ENCODE assay signal across 14 mouse cellular contexts in the genomic region with DNA sequence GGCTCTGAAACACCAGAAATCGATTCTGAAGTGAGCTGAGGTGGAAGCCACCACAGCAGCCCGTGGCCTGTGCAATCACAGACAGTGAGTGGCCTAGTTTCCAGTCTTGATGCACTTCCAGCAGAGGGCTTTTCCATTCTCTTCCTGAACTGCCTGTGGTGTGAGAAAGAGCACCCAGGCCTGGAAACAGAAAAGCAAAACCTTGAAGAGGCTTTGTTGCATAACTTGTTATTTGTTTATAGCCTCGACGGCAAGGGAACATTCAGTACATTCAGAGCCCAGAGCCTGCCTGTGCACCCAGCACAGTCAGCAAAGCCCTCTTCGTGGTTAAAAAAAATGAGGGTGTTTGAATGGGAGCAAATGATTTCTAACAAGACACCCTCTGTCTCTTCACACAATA. TPM values are rescaled to one million over a fixed set of nuclear protein-coding genes. Genes with fewer than 3 reads are reported as not detected.
DNase-seq lines count a peak whose midpoint lies in the region; ATAC-seq and TF ChIP-seq lines count a peak whose summit lies in the region.
"Had no signal": no experiment of that assay in that cellular context is flagged by ENCODE, and none has a peak within 500 bp of the region (broad histone marks: within the 10 kb centered on the region; RNA-seq: fewer than 3 reads in every experiment).

No protein-coding gene starts in this region.

- H3K79me2 ChIP-seq in liver, adult 2 months (ENCODE audit: control insufficient read depth, insufficient read depth, low read length) = no peaks in the 10 kb centered on the region

- H3K9ac ChIP-seq in liver, adult 2 months (ENCODE audit: low read depth, low read length) = no peak overlapping the region
- H3K9ac ChIP-seq in liver, embryonic 11.5 days (ENCODE audit: low read depth, low read length) = no peak overlapping the region
- H3K9ac ChIP-seq: hindbrain, embryonic 13.5 days had no signal

- peak overlapping the region; percentile 38; the same call in 1 of the 2 replicates for H3K27ac ChIP-seq in gastrocnemius, adult 2 months
- H3K27ac ChIP-seq in liver, adult 2 months (replicated peaks; ENCODE audit: insufficient read depth, low read depth, low read length) = peak overlapping the region; percentile 72
- H3K27ac ChIP-seq in liver, embryonic 11.5 days (ENCODE audit: low read depth, low read length) = no peak overlapping the region
- H3K27ac ChIP-seq: hindbrain, embryonic 13.5 days; kidney, postnatal 0 days had no signal

- no peaks in the 10 kb centered on the region for H3K27me3 ChIP-seq in liver, adult 2 months (ENCODE audit: control insufficient read depth, insufficient read depth, low read length)
- no peaks in the 10 kb centered on the region for H3K27me3 ChIP-seq in liver, embryonic 11.5 days (replicated peaks; ENCODE audit: control insufficient read depth, insufficient read depth, low read length)
- H3K27me3 ChIP-seq: hindbrain, embryonic 13.5 days had no signal

- no peaks in the 10 kb centered on the region for H3K9me3 ChIP-seq in liver, embryonic 11.5 days (ENCODE audit: control insufficient read depth, low read length)
- H3K9me3 ChIP-seq: hindbrain, embryonic 13.5 days had no signal

- ATAC-seq in liver, embryonic 11.5 days (replicated peaks; ENCODE audit: low FRiP score) = no peak

- WGBS in liver, adult 2 months = 10% methylated on average over 5 of the region's 5 CpGs
- WGBS in liver, embryonic 11.5 days = 70% methylated on average over 5 of the region's 5 CpGs

- peak; percentile 45 for DNase-seq in adrenal gland, adult 2 months
- no peak for DNase-seq in adrenal gland, postnatal 25 days
- peak; percentile 20 for DNase-seq in gastrocnemius, adult 2 months
- DNase-seq in gastrocnemius, postnatal 36 days = no peak
- DNase-seq in liver, adult 2 months (ENCODE audit: extremely low read depth, low read depth, low spot score) = peak; percentile 91
- DNase-seq in liver, embryonic 11.5 days (ENCODE audit: low spot score) = no peak
- peak; percentile 25 for DNase-seq in lung, postnatal 25 days (ENCODE audit: low spot score)
- no peak for DNase-seq in neural tube, embryonic 10.5 days (ENCODE audit: extremely low spot score, low spot score)
- DNase-seq: thymus, postnatal 14 days had no signal

- H3K4me3 ChIP-seq in gastrocnemius, adult 2 months = no peak overlapping the region
- no peak overlapping the region for H3K4me3 ChIP-seq in liver, adult 2 months (ENCODE audit: insufficient read depth, low read depth, low read length)
- no peak overlapping the region for H3K4me3 ChIP-seq in liver, embryonic 11.5 days (ENCODE audit: low read depth, low read length)
- H3K4me3 ChIP-seq: hindbrain, embryonic 13.5 days had no signal

- H3K36me3 ChIP-seq in liver, adult 2 months (ENCODE audit: control insufficient read depth, insufficient read depth, low read length) = peaks cover 29% of the 10 kb centered on the region
- H3K36me3 ChIP-seq in liver, embryonic 11.5 days (ENCODE audit: control insufficient read depth, insufficient read depth, low read length) = no peaks in the 10 kb centered on the region
- H3K36me3 ChIP-seq: hindbrain, embryonic 13.5 days had no signal

- H3K4me1 ChIP-seq in liver, adult 2 months (ENCODE audit: control insufficient read depth, insufficient read depth, low read length) = peaks cover 6% of the 10 kb centered on the region; the same call in 1 of the 2 replicates
- no peaks in the 10 kb centered on the region for H3K4me1 ChIP-seq in liver, embryonic 11.5 days (replicated peaks; ENCODE audit: control insufficient read depth, insufficient read depth, low read length)
- H3K4me1 ChIP-seq: hindbrain, embryonic 13.5 days had no signal

- intact Hi-C loops in gastrocnemius, adult 2 months (cut with DNase I) = no loop called here
- intact Hi-C loops in gastrocnemius, postnatal 36 days (cut with DNase I) = no loop called here

- no peak for TF ChIP-seq POLR2A in liver, adult 2 months (IDR thresholded peaks at IDR 0.05; ENCODE audit: extremely low read depth, insufficient read depth, low read length)

- TF ChIP-seq CTCF in gastrocnemius, adult 2 months (IDR thresholded peaks at IDR 0.05) = no peak; the same call in 1 of the 2 replicates
- peak; percentile 33; the same call in 1 of the 2 replicates for TF ChIP-seq CTCF in liver, adult 2 months (IDR thresholded peaks at IDR 0.05; ENCODE audit: low read depth, low read length)

- H3K4me2 ChIP-seq in liver, embryonic 11.5 days = no peak overlapping the region
- H3K4me2 ChIP-seq: hindbrain, embryonic 13.5 days had no signal

RNA-seq across cellular contexts. Expression of gene Etnppl, which starts 16.6 kb away (rescaled TPM):
- total RNA-seq in adrenal gland, adult 2 months (2021) = under 1 TPM; 0.21 to 0.72 TPM
- polyA plus RNA-seq in adrenal gland, adult 2 months (2012; rRNA removed) = 0.07 TPM in 1 of 2 replicates, not detected in the other
- 0.71 and 0.76 TPM in 2 replicates for total RNA-seq in adrenal gland, postnatal 25 days (2021)
- total RNA-seq in gastrocnemius, adult 2 months (2021) = not detected
- total RNA-seq in gastrocnemius, postnatal 36 days (2021) = not detected
- 113 and 297 TPM in 2 replicates for total RNA-seq in liver, adult 2 months (2014; rRNA removed)
- polyA plus RNA-seq in liver, adult 2 months (2012; rRNA removed) = 47.1 and 54.4 TPM in 2 replicates
- not detected in 2 replicates for polyA plus RNA-seq in liver, embryonic 11.5 days (2014; fragmentation: Nextera tagmentation; extraction: Ambion mirVana)
- total RNA-seq: granulocyte monocyte progenitor cell, adult 5-6 weeks; monocyte, adult 5-6 weeks had no signal
- polyA plus RNA-seq: hindbrain, embryonic 13.5 days; limb, embryonic 11.5 days had no signal

Comparison
In these comparisons a context has a peak if more than half of its experiments do, and no peak if none do; other contexts are left out.
1. DNase-seq: peak in adrenal gland, adult 2 months (single experiment), gastrocnemius, adult 2 months (single experiment), liver, adult 2 months (single experiment) and lung, postnatal 25 days (single experiment); none in adrenal gland, postnatal 25 days (single experiment), gastrocnemius, postnatal 36 days (0 of 2), liver, embryonic 11.5 days (single experiment) and neural tube, embryonic 10.5 days (single experiment).
2. RNA of gene Etnppl, which starts 16.6 kb away (total RNA-seq): 113 to 297 TPM in liver, adult 2 months; 0.71 to 0.76 TPM in adrenal gland, postnatal 25 days, 0.21 to 0.72 TPM in adrenal gland, adult 2 months, not detected in gastrocnemius, adult 2 months and not detected in gastrocnemius, postnatal 36 days; every median in the first group is over 10 times any median in the second.